Mouse (Mus musculus): ENCODE data around the gene Gpr176.
A peak's percentile ranks its signal among the peaks of the same experiment; 100 is the strongest.

Gene Gpr176

DNA sequence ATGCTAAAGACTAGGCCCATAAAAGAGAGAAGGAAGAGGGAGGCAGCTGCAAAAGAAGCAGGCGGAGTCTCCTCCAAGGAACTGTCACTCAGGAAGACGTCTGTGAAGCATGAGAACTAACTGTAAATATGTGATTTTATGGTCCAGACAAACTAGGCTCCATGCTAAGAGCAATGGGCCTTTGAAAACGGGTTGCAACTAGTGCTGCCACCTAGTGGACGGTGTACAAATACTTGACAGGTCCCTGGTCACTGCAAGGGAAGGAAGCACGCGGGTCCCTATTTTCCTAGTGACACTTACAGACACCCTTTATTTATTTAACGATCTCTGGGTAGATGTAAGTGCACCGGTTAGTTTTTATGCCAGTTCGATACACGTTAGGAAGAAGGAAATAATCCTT, 127.3 kb downstream of the Gpr176 start:
- DNase-seq (ENCODE audit: low read depth, low spot score) = peak; percentile 78

GRCm38 (mm10) chr2:118236196-118236595, 137.0 kb downstream of the Gpr176 start:
- DNase-seq (ENCODE audit: low read depth, low spot score) = no peak

DNA sequence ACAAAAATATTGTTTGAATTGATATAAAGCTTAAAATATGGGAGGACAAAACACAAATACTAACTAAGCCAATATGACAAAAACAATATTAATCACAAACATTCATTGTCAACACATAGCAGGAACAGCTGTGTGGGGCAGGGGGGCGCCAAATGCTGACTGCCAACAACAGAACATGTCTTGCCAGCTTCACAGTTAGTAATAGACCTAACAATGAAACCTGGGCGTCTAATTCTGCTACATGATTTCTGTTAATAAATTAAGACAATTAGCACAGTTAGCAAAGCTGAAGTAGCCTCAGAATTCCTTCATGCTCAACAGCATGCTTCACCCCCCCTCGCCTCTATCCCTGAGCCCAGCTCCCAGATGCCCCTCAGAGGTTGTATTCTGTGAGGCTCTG, 137.6 kb downstream of the Gpr176 start:
- no peak for DNase-seq (ENCODE audit: low read depth, low spot score)

DNA sequence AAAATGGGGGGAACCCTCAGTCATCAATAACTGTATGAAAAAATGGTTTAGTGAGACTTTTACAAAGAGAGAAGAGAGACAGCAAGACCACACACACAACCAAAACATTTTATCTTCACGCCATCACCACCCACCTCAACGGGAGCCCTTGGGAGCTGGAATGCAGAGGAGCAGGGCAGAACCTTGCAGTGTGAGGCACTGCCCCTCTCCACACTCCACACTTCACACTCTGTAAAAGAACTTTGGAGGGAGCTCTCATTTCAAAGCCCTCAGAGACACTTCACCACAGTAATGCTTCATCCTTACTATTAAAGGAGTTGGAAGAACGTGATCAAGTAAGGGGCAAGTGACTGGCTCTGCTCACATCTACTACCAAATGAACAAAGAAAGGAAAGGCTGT, 142.7 kb downstream of the Gpr176 start:
- DNase-seq (ENCODE audit: low read depth, low spot score) = no peak

DNA sequence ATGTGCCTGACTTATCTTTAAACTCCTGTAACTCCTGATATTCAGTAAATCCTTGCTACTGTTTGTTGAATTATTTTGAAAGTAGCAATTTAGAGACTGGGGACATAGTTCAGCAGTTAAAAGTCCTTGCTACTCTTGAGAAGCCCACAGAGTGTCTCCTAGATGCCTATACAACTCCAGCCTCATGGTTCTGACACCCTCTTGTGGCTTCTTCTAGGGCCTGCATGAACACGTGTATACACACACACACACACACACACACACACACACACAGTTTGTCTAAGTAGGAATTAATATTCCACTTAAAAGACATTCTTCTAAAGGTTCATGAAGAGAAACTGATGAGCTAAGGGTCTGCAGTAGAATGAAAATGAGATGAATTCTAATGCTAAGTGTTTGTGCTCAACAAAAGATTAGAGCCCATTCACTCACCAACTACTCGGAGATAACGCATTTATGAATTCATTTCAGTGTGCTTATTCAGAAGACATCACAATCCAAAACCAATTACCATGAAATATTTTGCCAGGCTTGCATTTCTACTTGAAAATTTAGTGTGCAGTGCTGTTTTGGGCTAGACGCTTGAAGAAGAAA, 144.6 kb downstream of the Gpr176 start:
- no peak for DNase-seq (ENCODE audit: low read depth, low spot score)
